Mouse (Mus musculus) inflammation-experienced regulatory T-cells, adult 16 weeks (primary cell): ENCODE data around the gene Gm10057. TPM values are rescaled to one million over a fixed set of nuclear protein-coding genes. Genes with fewer than 3 reads are reported as not detected.

Source experiments
- polyA plus RNA-seq: library from polyadenylated mRNA; unstranded; fragments of 100-300 nt; shearing (Covaris generic); gene quantifications from one replicate; pipeline ENCODE4 v1.2.1, GENCODE M21; 2017

Gene Gm10057
- polyA plus RNA-seq, result not detected

DNA sequence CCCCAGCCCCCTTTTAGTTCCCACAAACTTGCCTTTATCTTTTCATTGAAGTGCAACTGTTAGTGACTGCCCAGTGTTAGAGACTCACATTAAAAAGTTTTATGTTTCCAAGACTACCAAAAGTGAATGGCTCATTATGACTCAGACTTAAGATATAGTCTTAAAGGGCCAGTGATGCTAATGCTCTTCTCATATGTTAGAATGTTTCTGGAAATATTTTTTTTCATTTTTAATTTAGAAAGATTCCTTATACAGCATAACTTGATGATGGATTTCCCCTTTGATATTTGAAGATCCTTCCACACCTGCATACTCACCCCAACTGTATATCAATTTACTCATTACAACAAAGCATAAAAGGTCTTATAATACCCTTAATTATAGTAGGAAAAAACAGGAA, at the start of gene Gm10057:
Gm10057 (minus strand) TSS at position 101 of the 400 bp plus-strand sequence.

DNA sequence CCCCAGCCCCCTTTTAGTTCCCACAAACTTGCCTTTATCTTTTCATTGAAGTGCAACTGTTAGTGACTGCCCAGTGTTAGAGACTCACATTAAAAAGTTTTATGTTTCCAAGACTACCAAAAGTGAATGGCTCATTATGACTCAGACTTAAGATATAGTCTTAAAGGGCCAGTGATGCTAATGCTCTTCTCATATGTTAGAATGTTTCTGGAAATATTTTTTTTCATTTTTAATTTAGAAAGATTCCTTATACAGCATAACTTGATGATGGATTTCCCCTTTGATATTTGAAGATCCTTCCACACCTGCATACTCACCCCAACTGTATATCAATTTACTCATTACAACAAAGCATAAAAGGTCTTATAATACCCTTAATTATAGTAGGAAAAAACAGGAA, 21.1 kb downstream of the Gm10057 start, which contains the start of gene 4921511M17Rik:
4921511M17Rik (minus strand) TSS at position 101 of the 400 bp plus-strand sequence.

GRCm38 (mm10) chrX:154012540-154012939, 42.3 kb downstream of the Gm10057 start, which contains the start of gene Samt1:
Gene Samt1 (minus strand): TSS chrX:154012640.

Other genes starting within 250 kb of the Gm10057 start
- gene Spin2c, start 222.8 kb downstream of the Gm10057 start, polyA plus RNA-seq, result 19.7 TPM
- not detected for gene Samt1, start 42.4 kb downstream of the Gm10057 start, polyA plus RNA-seq
- not detected for gene 4921511M17Rik, start 21.2 kb downstream of the Gm10057 start, polyA plus RNA-seq
- gene Gm15140, start 65.6 kb upstream of the Gm10057 start, polyA plus RNA-seq, result not detected